Mouse (Mus musculus): ENCODE measurements around the gene Ctrb1.

The Ctrb1 gene

DNA sequence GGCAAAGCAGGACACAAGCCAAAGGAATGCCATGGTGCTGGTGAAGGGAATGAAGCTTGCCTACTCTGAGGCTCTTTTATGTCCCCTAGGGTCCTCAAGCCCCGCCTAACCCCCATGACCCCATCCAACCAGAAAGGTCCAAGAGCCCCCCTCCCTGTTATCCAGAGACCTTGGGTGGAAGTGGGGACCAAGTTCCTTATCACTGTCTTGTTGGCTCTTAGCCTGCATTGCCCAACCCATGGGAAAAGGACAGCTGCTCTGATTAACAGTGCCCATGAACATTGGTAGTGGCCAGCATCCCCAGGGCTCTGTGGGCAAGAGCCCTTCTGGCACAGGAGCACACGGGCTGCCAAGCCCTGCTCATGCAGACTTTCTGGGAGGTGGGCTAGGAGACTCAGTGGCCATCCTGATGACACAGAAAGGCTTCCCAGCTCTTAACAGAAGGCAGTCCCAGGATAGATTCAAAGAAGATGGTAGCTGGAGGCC is at the start of gene Ctrb1:
Gene Ctrb1, minus strand, starts transcription at position 51 of the 486 bp plus-strand sequence.
- DNase-seq: no peak

DNA sequence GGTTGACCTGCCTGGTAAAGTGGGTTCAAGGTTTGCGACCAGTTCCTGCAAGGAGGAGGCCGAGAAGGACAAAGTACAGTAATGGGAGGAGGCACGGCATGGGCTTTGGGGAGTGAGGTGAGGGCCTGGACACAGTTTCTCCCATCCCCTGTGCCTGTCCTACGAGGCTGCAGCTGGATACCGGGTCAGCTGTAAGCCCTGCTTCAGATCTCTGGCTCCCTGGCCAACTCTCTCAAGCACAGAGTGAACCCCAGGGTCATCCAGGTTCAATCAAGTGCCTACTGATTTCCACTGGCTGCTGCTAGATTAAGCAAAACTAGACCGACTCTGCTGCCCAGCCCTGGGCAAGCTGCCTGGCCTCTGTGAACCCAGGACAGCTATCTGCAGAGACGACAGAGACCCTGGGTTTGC is 49.5 kb upstream of the Ctrb1 start:
- DNase-seq: peak; percentile 87

DNA sequence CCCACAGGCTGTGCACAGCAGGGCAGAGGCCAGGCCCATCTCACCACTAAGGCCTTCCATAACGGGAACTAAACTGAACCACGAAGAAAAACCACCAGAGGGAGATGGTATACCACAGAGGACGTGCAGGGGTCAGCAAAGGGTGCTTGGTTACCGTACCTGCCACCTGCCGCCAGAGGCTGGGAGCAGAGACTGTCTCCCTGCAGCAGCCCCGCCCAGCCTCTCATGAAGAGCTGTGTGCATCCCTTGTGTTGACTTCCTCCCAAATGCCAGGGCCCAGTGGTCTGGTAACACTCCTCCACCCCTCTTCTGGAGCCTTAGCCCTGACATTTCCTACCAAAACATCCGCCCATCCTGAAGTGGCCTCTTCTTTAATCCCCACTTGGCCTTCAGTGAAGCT is 48.8 kb upstream of the Ctrb1 start:
- DNase-seq: peak; percentile 34

DNA sequence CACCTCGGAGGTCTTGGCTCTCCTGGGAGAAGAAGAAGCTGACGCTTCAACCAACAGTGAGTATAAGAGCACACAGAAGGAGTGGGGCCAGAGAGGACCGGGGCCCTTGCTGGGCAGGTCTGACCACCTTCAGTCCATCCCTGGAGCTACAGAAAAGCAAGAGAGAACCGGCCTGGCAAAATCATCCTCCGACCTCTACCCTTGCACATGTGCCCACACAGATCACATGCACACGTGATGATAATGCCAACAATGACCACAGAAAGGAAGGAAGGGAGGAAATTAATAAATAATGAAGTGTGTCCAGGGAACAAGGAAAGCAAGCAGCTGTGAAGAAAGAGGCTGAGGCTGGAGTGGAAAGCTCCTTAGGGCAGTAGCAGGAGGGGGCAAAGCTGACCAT is 48.1 kb upstream of the Ctrb1 start:
- DNase-seq: peak; percentile 66

DNA sequence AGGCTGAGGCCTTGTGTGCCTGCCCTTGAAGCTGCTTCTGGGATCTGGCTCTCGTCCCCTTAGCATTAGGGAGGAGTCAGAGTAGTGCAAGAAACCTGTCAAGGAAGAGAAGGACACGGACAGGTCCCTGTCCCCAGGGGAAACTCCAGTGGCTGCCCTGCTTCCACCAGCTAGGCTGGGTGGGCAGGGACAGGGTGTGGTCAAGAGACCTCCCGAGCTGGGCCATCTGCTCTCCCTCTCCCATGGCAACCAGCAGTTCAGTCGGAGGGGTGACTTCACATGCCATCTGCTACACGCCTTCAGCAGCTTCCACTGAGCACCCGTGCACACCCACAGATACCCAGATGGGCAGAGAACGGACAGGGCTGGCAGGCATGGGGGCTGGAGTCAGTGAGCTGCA is 45.5 kb upstream of the Ctrb1 start:
- DNase-seq: peak; percentile 17

DNA sequence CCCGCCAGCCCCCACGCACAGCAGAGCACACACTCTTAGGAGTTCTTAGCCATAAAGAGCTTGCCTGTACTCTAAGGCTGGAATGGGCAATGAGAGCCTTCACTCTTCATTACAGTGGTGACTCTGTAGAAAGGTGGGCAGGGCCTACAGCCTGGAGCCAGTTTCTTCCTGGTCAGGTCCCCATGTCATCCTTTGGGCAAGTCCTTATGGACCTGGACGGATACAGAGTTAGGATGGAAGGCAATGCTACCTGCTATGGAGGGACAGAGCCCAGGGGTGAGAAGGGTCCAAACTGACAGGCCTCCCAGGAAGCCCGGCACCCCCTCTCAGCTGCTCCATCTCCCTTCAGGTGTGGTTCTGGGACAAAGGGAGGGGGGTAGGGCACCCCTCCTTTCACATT is 45.0 kb upstream of the Ctrb1 start:
- DNase-seq: no peak

DNA sequence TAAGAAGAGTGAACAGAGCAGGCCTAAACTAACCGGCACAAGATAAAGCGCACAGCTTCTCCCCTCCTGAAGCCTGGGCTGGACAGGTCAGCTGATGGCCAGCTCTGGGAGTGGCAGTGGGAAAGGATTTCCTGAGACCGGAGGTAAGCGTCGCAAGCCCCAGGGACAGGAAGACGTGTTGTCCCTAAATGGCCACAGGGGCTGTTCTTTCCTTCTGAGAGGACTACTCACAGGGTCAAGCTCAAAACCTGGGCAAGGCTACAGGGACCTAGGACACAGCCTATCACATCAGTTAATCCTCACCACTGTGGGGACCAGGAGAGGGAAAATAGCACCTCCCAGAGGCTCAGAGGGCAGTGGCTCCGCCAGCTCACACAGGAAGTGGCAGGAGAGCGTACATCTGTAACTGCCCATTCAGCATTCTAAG is 44.5 kb upstream of the Ctrb1 start:
- DNase-seq: peak; percentile 71

DNA sequence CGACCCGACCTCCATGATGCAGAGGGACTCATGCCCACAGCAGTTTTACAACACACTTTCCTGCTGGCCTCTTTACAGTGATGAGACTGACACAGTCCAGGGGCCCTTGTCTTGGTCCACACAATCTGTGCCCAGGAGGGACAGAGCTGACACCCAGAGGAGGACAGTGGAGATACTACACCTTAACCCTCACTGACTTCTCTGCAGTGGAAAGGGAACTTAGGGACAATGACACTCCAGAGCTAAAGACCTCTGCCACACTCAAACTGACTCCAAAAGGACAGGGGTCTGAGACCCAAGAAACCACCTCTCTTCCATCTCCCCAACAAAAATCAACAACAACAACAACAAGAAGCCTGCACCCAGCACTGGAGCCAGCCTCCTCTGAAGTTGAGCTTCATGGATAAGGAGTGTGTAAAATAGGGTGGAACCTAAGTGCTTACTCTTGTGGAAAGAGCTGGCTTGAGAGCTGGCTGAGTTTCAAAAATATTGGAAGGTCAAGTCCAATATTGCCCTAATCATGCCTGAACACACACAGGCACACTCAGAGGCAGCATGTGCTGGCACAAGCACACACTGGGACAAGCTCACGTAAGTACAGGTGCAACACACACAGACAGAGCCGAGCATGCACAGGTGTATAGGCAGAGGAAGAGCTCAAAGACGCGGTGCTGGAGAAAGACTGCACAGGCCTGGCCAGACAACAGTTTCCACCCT is 43.6 kb upstream of the Ctrb1 start:
- peak; percentile 64 for DNase-seq

DNA sequence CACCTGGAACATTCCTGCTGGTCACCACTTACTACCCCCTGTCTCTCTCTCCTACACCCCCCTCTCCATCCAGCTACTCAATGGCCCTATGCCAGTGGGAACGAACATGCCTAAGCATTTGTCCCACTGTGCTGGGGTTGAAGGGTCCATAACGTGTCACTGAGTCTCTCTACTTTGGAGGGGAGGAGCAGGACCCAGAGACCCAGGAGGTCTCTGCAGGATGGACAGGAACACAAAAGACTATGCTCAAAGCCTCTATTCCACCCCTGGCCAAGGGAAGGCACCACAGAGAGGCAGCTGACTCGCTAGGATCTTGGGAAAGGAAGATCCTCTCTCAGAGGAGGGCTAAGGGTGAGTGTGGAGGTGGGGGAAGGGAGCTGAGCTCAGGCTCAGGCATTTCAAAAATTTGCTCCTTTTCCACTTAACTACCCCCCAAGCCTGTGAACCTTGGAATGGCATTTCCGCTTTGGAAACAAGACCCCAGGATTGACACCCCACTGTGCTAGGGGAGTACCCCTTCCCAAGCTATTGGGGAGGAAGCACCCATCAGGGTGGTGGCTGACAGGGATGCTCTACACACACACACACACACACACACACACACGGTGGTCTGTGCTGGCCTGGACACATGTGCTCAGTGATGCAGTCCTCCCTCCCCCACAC is 42.9 kb upstream of the Ctrb1 start:
- DNase-seq: peak; percentile 61

DNA sequence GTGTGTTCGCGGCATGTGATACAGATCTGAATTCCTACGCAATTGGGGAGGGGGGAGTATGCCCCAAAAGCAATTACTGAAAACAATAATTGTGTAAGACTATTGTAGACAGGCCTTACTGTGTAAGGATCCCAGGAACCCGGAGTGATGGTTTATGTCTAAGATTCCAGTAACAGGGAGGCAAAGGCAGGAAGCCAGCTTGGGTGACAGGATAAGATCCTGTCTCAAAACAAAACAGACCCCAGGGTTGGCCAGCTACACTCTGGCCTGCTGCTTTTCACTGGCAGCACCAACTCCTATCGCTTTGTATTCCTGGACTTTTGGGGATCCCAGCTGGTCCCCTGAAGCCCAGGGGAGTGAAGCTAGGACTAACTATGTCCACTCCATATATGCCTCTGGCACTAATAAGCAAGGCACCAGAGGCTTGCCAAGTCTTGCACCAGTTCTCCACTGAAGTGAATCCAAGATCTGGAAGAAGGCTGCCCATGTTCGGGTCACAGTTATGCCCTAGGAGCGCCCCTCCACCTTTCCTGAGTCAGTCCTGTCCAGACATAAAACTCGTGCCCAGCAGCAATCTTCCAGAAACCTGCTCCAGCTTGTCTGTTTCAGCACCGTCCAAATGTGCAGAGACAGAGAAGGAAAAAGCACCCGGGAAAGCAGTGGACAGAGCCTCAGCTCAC is 41.7 kb upstream of the Ctrb1 start:
- peak; percentile 64 for DNase-seq

DNA sequence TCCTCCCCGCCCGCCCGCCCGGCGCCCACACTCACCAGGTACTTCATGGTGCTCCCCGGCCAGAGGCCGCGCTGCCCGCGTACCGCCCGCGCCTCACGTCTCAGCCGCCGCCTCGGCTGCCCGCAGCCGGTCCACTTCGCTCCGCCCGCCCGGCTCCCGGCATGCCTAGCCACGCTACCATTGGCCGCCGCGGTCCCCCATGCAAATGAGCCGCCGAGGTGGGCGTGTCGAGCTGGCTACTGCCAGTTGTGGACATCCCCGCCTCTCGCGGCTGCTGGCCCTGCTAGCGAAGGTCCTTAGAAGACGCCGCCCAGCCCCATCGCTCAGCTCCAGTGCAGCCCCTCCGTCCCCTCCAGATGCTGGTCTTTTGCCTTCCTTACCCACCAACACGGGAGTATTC is 41.2 kb upstream of the Ctrb1 start:
- DNase-seq: peak; percentile 99

DNA sequence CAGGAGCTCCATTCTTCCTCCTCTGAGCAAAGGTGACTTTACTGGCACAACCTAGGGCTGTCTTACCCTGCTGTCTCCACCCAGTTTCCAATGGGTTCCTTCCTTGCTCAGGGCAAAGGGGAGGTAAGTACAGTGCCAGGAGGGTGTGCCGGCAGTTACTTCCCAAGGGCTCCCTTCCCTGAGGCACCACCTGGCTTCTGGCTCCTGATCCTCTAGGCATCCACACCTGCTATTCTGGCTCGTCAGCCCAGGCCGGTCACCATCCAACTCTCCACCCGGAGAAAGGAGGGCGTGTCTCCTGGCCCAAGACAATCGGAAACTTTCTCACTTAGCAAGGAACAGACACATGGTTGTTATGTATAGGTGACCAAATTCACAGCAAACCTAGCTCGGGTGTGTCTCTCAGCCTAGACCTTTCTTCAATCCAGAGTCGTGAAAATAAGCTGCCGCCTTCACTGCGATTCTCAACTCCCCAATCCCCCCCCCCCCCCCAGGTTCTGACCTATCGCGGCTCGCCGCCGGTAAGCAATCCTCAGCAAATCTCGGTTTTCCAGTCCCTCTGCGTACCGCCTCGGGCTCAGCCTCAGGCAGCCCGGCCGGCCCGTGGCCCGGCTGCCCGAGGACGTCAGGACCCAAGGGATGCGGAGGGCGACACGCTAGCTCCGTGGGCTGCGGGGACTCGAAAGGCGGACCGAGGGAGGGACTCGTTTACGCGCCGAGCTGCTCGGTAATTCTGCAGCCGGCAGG is 40.6 kb upstream of the Ctrb1 start:
- DNase-seq: peak; percentile 86

DNA sequence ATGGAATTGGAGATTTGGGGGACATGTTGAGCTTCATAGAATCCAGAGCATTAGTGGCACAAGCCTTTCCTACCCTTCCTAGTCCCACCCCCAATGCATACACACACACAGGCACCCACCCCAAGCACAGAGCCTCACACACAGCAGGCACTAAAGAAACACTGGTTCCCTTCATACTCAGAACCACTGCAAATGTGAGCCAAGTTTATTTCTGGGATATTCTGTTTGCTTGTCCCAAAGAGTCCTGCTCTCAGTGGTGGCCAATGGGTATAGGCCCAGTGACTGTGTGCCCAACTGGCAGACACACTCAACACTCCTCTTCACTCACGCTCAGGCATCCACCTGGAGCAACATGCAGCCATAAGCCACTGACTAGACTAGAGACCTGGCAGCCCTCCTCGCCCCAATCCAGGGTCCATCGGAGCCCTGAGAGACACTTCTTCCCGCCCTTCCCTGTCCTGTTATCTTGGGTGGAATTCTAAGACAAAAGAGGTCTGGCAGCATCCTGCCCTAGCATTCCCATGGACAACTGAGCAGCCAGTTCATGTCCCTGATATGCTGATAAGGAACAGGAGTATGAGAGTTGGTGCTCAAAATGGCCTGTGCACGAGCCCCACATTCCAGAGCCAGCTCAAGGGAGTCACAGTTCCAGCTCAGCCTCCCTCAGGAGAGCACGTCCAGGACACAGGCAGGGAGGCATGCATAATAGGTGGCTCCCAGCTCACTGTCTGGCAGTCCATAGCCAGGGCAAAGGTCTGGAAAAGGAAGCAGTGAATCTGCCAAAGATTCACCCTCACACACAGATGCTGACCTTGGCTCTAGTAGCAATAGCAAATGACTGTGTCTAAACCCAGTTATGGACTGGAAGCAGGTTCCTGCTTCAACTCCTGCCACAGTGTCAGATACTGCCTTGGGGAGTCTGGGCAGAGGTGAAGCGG is 38.7 kb upstream of the Ctrb1 start:
- peak; percentile 95 for DNase-seq

DNA sequence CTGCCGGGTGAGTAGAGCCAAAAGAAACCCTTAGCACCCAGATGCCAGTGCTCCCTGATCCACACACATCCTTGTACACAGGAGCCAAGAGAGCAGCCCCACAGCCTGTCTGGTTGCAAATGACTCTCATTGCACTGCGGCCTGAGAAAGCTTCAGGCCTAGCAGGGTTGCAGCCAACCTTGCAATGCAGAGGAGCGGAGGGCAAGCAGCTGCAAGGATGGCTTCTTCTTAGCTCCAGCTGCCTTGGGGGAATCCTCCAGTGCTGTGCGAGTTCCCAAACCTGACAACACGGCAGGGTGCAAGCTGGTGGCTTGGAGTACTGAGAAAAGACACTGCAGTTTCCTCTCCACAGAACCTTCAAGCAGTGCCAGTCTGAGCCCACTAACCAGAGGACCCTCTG is 37.7 kb upstream of the Ctrb1 start:
- DNase-seq: no peak

DNA sequence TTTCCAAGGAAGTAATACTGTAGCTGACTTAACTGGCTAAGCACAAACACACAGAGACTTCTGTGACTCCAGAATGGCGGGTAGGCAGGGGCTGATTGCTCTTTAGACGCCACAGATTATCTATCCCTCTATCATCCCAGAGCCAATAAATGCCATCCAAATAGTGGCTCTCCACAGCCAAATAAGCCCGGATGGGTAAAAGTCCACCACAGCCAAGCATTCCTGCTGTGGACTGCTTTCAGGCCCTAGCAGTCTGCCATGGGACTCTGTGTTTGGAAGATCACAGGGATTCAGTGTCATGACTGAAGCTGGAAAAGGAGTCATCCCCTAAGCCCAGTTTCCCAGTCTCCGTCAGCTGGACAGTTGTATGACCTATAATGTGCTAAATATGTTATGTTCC is 36.7 kb upstream of the Ctrb1 start:
- DNase-seq: no peak

DNA sequence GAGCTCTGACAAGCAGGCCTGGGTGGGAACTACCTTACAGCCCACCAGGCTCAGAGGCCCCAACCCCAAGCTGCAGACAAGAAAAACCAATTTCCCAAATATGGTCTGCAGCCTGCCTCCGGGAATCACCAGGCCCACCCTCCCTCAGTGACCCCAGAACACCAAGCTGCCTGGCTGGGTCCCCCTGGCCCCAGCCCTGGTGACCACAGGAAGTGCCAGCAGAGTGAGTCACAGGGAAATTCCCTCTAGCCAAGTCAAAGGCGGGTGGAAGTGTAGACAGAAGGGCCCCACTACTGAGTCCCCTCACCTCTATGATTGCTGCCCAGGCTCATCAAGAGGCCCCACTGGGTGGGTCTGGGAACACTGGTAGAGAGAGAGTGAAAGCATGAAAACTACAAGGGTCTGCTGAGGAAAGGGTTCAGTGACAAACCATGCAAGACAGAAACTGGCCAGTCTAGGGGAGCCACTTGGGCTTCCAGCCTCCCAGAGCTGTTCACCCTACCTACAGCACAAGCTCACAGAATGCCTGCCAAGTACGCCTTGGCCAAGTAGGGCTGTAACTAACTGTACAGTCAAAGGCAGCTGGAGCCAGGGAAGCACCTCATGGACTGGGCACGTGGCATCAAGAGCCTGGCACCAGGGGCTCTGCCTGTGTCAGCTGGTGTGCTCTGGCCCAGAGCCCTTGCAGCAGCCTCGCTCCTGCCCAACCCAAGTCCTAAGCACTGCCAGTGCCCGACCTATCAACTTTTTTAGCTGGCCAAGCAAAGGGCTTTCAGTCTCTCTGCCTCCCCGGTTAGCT is 35.5 kb upstream of the Ctrb1 start:
- peak; percentile 97 for DNase-seq

DNA sequence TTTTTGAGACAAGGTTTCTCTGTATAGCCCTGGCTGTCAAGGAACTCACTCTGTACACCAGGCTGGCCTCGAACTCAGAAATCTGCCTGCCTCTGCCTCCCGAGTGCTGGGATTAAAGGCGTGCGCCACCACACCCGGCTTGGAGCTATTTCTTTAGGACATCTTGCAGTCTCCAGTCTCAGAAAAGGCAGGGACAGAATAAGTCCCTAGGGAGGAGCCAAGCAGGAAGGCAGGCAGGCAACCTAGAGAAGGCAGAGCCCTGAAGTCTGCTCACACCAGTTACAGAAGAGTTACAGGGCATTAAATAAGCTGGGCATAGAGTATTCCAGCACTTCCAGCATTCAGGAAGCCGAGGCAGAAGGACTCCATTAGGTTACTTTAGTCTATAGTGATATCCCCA is 34.5 kb upstream of the Ctrb1 start:
- DNase-seq: no peak

DNA sequence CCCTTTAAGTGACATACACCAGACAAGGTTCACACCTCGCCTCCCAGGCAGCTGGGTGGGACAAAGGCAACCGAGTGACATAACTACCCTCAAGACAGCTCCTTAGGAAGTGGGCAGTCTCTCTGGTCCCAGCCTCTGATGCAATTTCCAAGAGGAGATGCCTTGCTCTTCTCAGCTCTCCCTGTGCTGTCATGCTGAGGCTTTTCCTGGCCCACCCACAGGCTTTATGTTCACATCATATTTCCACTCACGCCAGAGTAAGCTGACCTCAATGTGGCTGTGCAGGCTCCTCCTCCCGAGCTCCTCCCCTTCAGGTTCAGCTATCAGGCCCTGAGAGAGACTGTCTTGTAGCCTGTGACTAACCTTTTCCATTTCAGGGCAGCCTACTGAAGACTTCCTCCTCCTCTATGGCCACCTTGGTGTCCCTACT is 29.3 kb upstream of the Ctrb1 start:
- no peak for DNase-seq

DNA sequence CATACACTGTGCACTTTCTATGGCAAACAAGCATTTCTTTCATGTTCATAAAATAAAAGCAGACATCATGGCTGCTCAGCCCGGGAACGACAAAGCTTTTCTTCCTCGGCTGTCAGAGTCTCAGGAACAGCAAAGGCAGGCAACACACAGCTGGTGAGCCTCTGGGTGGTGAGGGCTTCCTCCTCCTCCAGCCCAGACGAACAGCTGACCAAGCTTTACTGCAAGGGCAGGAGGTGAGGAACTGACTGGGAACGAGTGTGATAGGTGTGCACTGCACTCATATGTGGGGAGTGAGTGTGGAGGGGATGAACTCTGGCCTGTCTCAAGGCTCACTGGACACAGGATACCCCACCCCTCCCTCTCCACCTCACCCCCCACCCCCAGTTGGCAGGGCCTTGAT is 28.1 kb upstream of the Ctrb1 start:
- DNase-seq: no peak

DNA sequence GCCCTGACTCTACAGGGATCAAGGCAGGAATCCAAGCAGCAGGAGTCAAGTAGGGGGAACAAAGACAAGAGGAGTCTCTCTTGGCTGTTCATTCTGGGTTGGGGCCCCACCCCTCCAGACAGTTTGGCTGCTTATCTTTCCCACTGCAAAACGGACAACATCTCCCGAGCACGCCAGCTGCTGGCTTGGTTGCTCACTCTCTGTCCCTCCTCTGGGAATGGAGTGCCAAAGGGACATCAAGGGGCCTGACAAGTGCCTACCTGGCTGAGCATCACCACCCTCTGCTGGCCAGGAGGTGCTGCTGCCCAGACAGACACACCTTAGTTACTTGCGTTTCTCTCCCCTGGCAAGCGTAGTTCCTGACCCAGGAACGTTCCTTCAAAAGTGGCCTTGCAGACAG is 27.1 kb upstream of the Ctrb1 start:
- no peak for DNase-seq

DNA sequence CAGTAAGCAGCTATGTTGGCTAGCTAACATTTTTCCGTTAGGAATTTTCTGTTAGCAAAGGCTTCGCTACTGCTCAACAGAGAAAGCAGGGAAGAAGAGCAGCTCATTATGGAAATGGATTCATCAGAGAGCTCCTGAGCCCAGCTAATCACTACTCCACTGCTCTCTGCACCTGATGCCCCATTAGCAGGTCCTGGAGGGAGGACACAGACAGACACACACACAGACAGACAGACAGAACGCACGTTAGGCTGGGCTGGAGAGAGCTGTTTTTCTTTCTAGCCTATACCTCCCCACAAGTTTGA is 26.6 kb upstream of the Ctrb1 start:
- no peak for DNase-seq

Measured in kidney, adult 9 months (tissue).